Mouse (Mus musculus) heart, adult 2 months (tissue): ENCODE measurements around the gene Gpd1.

Experiments
- CTCF ChIP-seq: fragments of 200-600 bp; IDR thresholded peaks from 2 replicates; pipeline ENCODE4 v1.8.1; 2022; ENCODE audit warnings: antibody characterized with exemption, mild to moderate bottlenecking, moderate library complexity
- EP300 ChIP-seq: fragments of 200-500 bp; IDR thresholded peaks from 2 replicates; pipeline ENCODE4 v1.6.1; 2011; ENCODE audit warnings: low read depth, low read length, control low read depth; ENCODE audit not compliant: insufficient read depth

DNA sequence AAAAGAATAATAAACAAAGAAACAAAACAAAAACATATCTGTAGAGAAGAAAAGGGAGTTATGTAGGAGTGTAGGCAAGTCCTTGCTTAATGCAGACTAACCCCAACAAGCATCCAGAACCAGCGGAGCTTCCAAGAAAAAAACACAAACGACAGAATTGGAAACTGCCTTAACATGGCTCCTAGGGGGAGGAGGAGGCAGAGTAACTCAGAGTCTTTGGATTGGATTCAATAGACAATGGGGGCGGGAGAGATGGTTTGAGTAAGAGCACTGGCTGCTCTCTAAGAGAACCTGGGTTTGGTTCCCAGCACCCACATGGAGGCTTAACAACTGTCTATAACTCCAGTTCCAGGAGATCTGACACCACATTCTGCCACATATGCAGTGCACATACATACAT, 14.4 kb downstream of the Gpd1 start:
- TF ChIP-seq CTCF = no peak
- no peak for TF ChIP-seq EP300
